Mouse (Mus musculus) small intestine, adult 2 months (tissue): Measurements from ENCODE around the gene Mb. TPM values are rescaled to one million over a fixed set of nuclear protein-coding genes. Genes with fewer than 3 reads are reported as not detected.
"Not testable (repeated sequence)": the region's sequence is repeated elsewhere in the genome, so short reads cannot be mapped to it uniquely, and the experiment has no call there.

ENCODE experiments used
- H3K27ac ChIP-seq: fragments of 200-500 bp; 2 replicates; pipeline ENCODE4 v1.5.1; 2012; ENCODE audit warnings: low read depth, low read length, control low read depth, inconsistent platforms; ENCODE audit not compliant: insufficient read depth
- H3K27me3 ChIP-seq: fragments of 200-500 bp; 2 replicates; pipeline ENCODE4 v1.6.1; 2012; ENCODE audit warnings: mild to moderate bottlenecking, moderate library complexity, low read length, inconsistent platforms; ENCODE audit not compliant: control insufficient read depth, insufficient read depth
- H3K36me3 ChIP-seq: fragments of 200-500 bp; 2 replicates; pipeline ENCODE4 v1.6.1; 2012; ENCODE audit warnings: mild to moderate bottlenecking, low read length, control low read depth, inconsistent platforms; ENCODE audit not compliant: control insufficient read depth, insufficient read depth
- H3K4me1 ChIP-seq: fragments of 200-500 bp; 2 replicates; pipeline ENCODE4 v1.6.1; 2012; ENCODE audit warnings: low read length, inconsistent platforms, mixed read lengths; ENCODE audit not compliant: control insufficient read depth, insufficient read depth, insufficient read length
- H3K4me3 ChIP-seq: fragments of 200-500 bp; 2 replicates; pipeline ENCODE4 v1.5.1; 2012; ENCODE audit warnings: low read depth, mild to moderate bottlenecking, control low read depth, inconsistent platforms, low read length, moderate library complexity
- CTCF ChIP-seq: fragments of 200-500 bp; IDR thresholded peaks from 2 replicates; pipeline ENCODE4 v1.5.1; 2012; ENCODE audit warnings: low read depth, mild to moderate bottlenecking, control low read depth, inconsistent platforms, low read length, moderate library complexity, mixed read lengths; ENCODE audit not compliant: insufficient replicate concordance, insufficient read length; ENCODE audit errors: extremely low read depth
- POLR2A ChIP-seq: fragments of 200-500 bp; IDR thresholded peaks from 2 replicates; pipeline ENCODE4 v1.6.1; 2012; ENCODE audit warnings: low read depth, mild to moderate bottlenecking, control low read depth, inconsistent platforms, low read length, moderate library complexity
- WGBS: fragments of 180-500 bp; shearing (Covaris S2); methylation state at CpG from one replicate; pipeline ENCODE4 v1.1.7; 2018; 5-methylcytosine and 5-hydroxymethylcytosine counted together
- polyA plus RNA-seq: library from polyadenylated mRNA; depleted of rRNA; stranded (reverse); fragments of >200 nt; gene quantifications from 2 replicates; pipeline ENCODE4 v1.2.3, GENCODE M21; 2012

The Mb gene
- polyA plus RNA-seq, 1 experiment, result not detected

GRCm38 (mm10) chr15:77065259-77065852 lies 14.9 kb upstream of the Mb start:
- Histone ChIP-seq H3K27me3 (no peaks in the 10 kb centered on the region), H3K27ac (no peak overlapping the region)

DNA sequence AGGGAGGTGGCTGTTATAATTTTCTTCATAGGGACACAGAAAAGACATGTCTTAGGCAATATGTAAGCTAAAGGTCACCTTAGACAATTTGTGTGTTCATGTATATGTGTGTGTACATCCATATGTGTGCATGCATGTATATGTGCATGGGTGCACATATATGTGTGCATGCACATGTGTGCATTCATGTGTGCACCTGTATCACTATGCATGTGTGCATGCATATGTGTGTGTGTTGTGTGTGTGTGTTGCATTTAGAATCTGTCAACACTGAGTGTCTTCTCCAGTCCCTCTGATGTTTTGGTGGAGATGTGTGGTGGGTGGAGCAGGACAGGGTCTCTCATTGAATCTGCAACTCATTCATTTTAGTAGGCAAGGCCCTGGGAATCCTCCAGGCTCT lies 12.3 kb upstream of the Mb start:
- Histone ChIP-seq H3K4me3 (no peak overlapping the region), H3K36me3 (no peaks in the 10 kb centered on the region), H3K27me3 (no peaks in the 10 kb centered on the region), H3K4me1 (peaks cover 5% of the 10 kb centered on the region), H3K27ac (no peak overlapping the region)
- TF ChIP-seq CTCF (no peak), POLR2A (no peak)

More at GRCm38 (mm10) chr15:77065259-77065852, 14.9 kb upstream of the Mb start:
- H3K4me3 ChIP-seq, result no peak overlapping the region
- 21% methylated on average over 6 of the region's 6 CpGs for WGBS
- TF ChIP-seq POLR2A (no peak), CTCF (no peak)
- peaks cover 3% of the 10 kb centered on the region for H3K4me1 ChIP-seq
- H3K36me3 ChIP-seq, result no peaks in the 10 kb centered on the region

DNA sequence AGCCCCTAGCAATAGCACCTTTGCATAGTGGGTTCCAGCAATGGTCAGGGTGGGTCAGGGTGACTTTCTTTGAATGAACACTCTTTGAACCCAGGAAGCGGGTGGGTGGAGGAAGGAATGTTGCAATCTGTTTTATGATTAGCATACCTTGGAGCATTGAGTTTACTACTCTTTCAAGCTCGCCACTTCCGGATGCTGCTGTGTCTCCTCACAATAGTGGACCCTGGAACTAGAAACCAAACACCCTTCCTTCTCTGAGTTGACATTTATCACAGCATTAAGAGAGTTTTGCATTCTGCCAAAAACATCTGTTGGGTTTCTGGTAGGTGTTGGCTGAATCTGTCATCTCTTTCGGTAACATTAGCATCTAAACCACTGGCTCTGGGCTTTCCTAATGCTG lies 8.9 kb upstream of the Mb start:
- H3K36me3 ChIP-seq, H3K4me3 ChIP-seq, H3K27me3 ChIP-seq, H3K27ac ChIP-seq: not testable (repeated sequence)
- 50% methylated on average over 4 of the region's 4 CpGs for WGBS
- peaks cover 13% of the 10 kb centered on the region; the same call in 1 of the 2 replicates for H3K4me1 ChIP-seq

DNA sequence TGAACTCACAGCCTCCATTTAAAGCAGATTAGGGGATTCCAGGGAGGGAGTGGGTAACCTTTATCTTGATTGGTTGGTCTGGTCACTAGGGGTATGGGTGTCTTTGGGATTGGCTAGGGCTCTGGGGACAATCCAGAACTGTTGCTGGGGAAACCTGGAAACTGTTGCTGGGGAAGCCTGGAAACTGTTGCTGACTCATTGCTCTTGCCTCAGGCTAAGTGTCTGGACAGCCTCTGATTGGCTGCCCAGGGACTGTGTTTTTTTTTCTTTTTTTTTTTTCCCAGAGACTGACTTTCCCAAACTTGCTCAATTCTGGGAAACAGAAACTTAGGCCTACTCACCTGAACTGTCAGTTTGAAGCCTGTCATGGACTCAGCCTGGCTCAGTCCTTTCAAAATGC lies 8.1 kb upstream of the Mb start:
- TF ChIP-seq POLR2A (no peak), CTCF (no peak)
- Histone ChIP-seq H3K4me1 (peaks cover 16% of the 10 kb centered on the region; the same call in 1 of the 2 replicates), H3K4me3 (no peak overlapping the region), H3K27me3 (no peaks in the 10 kb centered on the region), H3K36me3 (no peaks in the 10 kb centered on the region), H3K27ac (no peak overlapping the region)

- no peaks in the 10 kb centered on the region for H3K27me3 ChIP-seq
- no peak overlapping the region for H3K27ac ChIP-seq
- no peak overlapping the region for H3K4me3 ChIP-seq
- whole genome bisulfite sequencing, result 60% methylated on average over 3 of the region's 3 CpGs
- peaks cover 16% of the 10 kb centered on the region; the same call in 1 of the 2 replicates for H3K4me1 ChIP-seq
- TF ChIP-seq CTCF (no peak), POLR2A (no peak)
- H3K36me3 ChIP-seq, result no peaks in the 10 kb centered on the region
These were observed 6.3 kb upstream of the Mb start for GRCm38 (mm10) chr15:77056791-77057051.

DNA sequence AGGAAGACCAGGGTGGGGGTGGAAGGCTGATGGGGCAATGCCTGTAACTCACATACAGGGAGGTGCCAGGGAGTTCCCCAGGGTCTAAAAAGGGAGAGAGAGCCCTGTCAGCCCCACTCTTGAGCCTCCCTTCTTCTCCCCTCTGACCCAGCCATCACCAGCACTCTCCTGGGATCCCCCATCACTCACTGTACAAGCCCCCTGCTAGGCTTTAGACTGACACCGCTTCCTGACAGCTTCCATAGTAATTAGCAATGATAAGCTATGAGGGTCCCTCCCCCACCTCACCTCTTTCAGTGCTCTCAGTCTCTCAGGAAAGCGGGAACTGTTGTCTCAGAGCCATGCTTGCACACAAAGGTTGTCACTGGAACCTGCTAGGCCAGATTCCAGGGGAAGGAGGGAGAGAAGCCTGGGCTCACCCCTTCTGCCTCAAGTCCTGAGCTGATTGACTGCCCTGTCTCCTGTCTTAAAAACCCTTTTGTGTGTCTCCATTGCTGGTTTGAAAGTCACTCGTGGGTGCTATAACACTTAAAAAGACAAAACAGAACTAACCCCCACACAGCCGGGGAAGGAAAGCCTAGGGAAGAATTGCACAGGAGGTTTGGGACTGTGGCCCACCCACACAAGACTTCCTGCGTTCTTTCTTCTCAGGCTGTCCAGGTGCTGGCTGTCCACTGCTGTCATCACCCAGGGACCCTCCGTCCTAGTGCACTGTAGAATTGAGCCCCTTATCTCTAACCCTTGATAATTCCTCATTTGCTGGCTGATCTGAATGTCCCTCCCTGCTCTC lies 5.7 kb upstream of the Mb start:
- Histone ChIP-seq H3K36me3 (no peaks in the 10 kb centered on the region), H3K27ac (no peak overlapping the region), H3K4me3 (no peak overlapping the region), H3K27me3 (no peaks in the 10 kb centered on the region), H3K4me1 (peaks cover 16% of the 10 kb centered on the region; the same call in 1 of the 2 replicates)
- WGBS, result 49% methylated on average over 6 of the region's 6 CpGs
- TF ChIP-seq POLR2A (no peak), CTCF (no peak)

DNA sequence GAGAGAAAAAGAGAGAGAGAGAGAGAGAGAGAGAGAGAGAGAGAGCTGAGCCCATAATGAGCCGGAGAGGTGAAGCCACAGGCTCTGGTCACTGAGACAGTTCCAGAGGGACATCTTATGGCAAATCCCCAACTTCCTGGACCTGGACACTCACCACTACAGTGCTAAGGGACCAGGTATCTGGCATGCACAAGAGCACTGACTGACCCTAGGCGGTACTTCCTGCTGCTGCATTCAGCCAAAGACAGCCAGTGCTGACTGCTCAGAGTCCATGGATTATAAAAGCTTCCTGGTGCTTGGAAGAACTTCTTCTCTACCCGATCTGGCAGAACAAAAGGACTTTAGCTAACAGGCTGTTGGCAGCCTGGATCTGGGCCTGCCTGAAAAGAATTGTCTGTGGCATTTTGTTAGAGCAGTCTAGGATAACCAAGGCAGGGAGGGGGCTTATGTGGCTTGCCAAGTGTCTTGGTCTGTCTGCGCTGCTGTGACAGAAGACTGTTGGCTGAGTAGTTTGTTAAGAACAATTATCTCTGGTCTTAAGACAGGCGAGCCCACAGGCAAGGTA lies 4.2 kb upstream of the Mb start:
- Histone ChIP-seq H3K4me1 (peaks cover 16% of the 10 kb centered on the region; the same call in 1 of the 2 replicates), H3K4me3 (no peak overlapping the region), H3K36me3 (no peaks in the 10 kb centered on the region), H3K27ac (peak overlapping the region; percentile 71), H3K27me3 (no peaks in the 10 kb centered on the region)
- TF ChIP-seq POLR2A (no peak), CTCF (no peak)
- 45% methylated on average over 5 of the region's 5 CpGs for WGBS
